Mouse (Mus musculus): Measurements from ENCODE around the gene Amn.

DNA sequence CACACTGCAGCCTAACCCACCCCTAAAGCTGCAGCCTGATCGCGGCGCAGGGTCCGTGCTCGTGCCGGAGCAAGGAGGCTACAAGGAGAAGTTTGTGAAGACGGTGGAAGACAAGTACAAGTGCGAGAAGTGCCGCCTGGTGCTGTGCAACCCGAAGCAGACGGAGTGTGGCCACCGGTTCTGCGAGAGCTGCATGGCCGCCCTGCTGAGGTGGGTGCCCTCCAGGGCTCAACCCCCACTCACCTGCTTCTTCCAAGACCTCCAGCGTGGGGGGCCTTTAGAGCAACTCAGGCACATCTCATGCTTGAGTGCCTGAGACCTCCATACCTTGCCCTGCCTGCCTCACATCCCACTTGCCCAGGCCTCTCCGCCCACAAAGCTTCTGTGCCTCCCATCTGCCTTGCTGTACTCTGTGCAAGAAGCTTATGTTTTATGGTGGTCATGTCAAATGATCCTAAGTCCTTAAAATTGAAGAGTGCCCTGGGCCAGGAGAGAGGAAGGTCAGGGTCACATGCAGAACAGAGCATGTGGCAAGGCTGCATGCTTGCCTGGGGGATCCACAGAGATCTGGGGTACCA, 33.2 kb upstream of the Amn start:
- TF ChIP-seq POLR2A (IDR thresholded peaks at IDR 0.05; ENCODE audit: extremely low read depth, insufficient read depth, low read length) (no peak), CTCF (IDR thresholded peaks at IDR 0.05; ENCODE audit: extremely low read depth, insufficient read depth, low read length) (no peak)

Measured in cortical plate, adult 2 months (tissue).